Mouse (Mus musculus): ENCODE results near the gene Msi2. TPM values are rescaled to one million over a fixed set of nuclear protein-coding genes. Genes with fewer than 3 reads are reported as not detected.
A peak's percentile ranks its signal among the peaks of the same experiment; 100 is the strongest.

The Msi2 gene
- total and polyA plus RNA-seq, 3 experiments = 36.5 to 197 (median 144) TPM

- ATAC-seq (ENCODE audit: extremely low read depth, insufficient number of reproducible peaks, low FRiP score, poor library complexity, severe bottlenecking) = no peak
- peaks cover 99% of the 10 kb centered on the region for H3K36me3 ChIP-seq (replicated peaks)
- DNase-seq (ENCODE audit: low spot score) = no peak
Observed at GRCm38 (mm10) chr11:88707228-88707775, 11.0 kb downstream of the Msi2 start.

GRCm38 (mm10) chr11:88704688-88705087, 13.6 kb downstream of the Msi2 start:
- Histone ChIP-seq H3K27me3 (ENCODE audit: insufficient read depth, low read length) (no peaks in the 10 kb centered on the region), H3K36me3 (replicated peaks) (peaks cover 98% of the 10 kb centered on the region), H3K4me1 (ENCODE audit: insufficient read depth, low read depth, low read length) (peaks cover 24% of the 10 kb centered on the region), H3K9me3 (replicated peaks) (no peaks in the 10 kb centered on the region), H3K4me3 (ENCODE audit: low read depth, low read length) (no peak overlapping the region)
- ATAC-seq (ENCODE audit: extremely low read depth, insufficient number of reproducible peaks, low FRiP score, poor library complexity, severe bottlenecking) = no peak
- TF ChIP-seq POLR2AphosphoS5 (IDR thresholded peaks at IDR 0.05; ENCODE audit: insufficient replicate concordance, low read depth, low read length) (no peak), GATA1 (IDR thresholded peaks at IDR 0.05; ENCODE audit: borderline replicate concordance, low read length) (no peak), CTCF (IDR thresholded peaks at IDR 0.05; ENCODE audit: low read depth, low read length) (no peak), TAL1 (conservative IDR thresholded peaks at IDR 0.05; ENCODE audit: low read depth, low read length) (no peak), GATA2 (IDR thresholded peaks at IDR 0.05; ENCODE audit: borderline replicate concordance, low read depth, low read length) (no peak)
- DNase-seq (ENCODE audit: low spot score) = no peak

More at GRCm38 (mm10) chr11:88707228-88707775, 11.0 kb downstream of the Msi2 start:
- Histone ChIP-seq H3K27me3 (ENCODE audit: insufficient read depth, low read length) (no peaks in the 10 kb centered on the region), H3K4me3 (ENCODE audit: low read depth, low read length) (no peak overlapping the region), H3K9me3 (replicated peaks) (no peaks in the 10 kb centered on the region), H3K4me1 (ENCODE audit: insufficient read depth, low read depth, low read length) (peaks cover 21% of the 10 kb centered on the region)
- TF ChIP-seq GATA2 (IDR thresholded peaks at IDR 0.05; ENCODE audit: borderline replicate concordance, low read depth, low read length) = no peak
- TF ChIP-seq TAL1 (conservative IDR thresholded peaks at IDR 0.05; ENCODE audit: low read depth, low read length) = no peak
- TF ChIP-seq GATA1 (IDR thresholded peaks at IDR 0.05; ENCODE audit: borderline replicate concordance, low read length) = no peak

GRCm38 (mm10) chr11:88703220-88703619, 15.1 kb downstream of the Msi2 start:
- no peaks in the 10 kb centered on the region for H3K27me3 ChIP-seq (ENCODE audit: insufficient read depth, low read length)
- H3K9me3 ChIP-seq (replicated peaks) = no peaks in the 10 kb centered on the region
- H3K4me3 ChIP-seq (ENCODE audit: low read depth, low read length) = no peak overlapping the region
- ATAC-seq (ENCODE audit: extremely low read depth, insufficient number of reproducible peaks, low FRiP score, poor library complexity, severe bottlenecking) = no peak
- DNase-seq (ENCODE audit: low spot score) = no peak
- H3K36me3 ChIP-seq (replicated peaks) = peaks cover 95% of the 10 kb centered on the region
- H3K4me1 ChIP-seq (ENCODE audit: insufficient read depth, low read depth, low read length) = peaks cover 20% of the 10 kb centered on the region
- TF ChIP-seq GATA1 (IDR thresholded peaks at IDR 0.05; ENCODE audit: borderline replicate concordance, low read length) (no peak), GATA2 (IDR thresholded peaks at IDR 0.05; ENCODE audit: borderline replicate concordance, low read depth, low read length) (no peak), TAL1 (conservative IDR thresholded peaks at IDR 0.05; ENCODE audit: low read depth, low read length) (no peak), POLR2AphosphoS5 (IDR thresholded peaks at IDR 0.05; ENCODE audit: insufficient replicate concordance, low read depth, low read length) (no peak), CTCF (IDR thresholded peaks at IDR 0.05; ENCODE audit: low read depth, low read length) (no peak)

DNA sequence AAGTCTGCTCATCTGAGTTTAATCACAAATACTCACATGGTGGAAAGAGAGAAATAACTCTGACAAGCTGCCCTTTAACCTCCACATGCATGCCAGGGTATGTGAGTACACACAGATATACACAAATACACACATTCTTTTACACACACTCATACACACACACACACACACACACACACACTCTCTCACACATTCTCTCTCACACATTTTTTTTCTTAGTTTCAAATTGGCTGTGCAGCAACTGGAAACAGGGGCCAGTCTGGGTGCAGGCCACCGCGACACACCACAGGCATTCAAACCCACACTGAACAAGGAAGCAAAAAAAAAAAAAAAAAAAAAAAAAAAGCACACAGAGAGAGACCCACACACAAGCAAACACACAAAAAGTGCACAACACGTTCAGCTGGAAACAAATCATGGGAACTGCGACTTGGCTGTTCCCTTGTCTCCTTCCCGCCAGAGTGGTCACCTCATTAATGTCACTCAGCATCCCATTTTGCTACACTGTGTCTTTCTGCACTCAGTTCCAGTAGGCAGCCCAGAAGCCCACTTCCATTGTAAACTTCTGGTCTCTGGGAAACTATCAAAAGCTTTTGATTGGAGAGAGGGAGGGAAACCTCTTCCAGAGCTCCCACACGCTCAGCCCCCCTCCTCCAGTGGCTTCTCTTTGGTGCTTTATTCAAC, 16.2 kb downstream of the Msi2 start:
- no peaks in the 10 kb centered on the region for H3K9me3 ChIP-seq (replicated peaks)
- peaks cover 94% of the 10 kb centered on the region for H3K36me3 ChIP-seq (replicated peaks)
- H3K4me3 ChIP-seq (ENCODE audit: low read depth, low read length) = no peak overlapping the region
- no peak for TF ChIP-seq POLR2AphosphoS5 (IDR thresholded peaks at IDR 0.05; ENCODE audit: insufficient replicate concordance, low read depth, low read length)
- TF ChIP-seq GATA1 (IDR thresholded peaks at IDR 0.05; ENCODE audit: borderline replicate concordance, low read length) = no peak
- TF ChIP-seq CTCF (IDR thresholded peaks at IDR 0.05; ENCODE audit: low read depth, low read length) = no peak
- TF ChIP-seq GATA2 (IDR thresholded peaks at IDR 0.05; ENCODE audit: borderline replicate concordance, low read depth, low read length) = no peak
- TF ChIP-seq TAL1 (conservative IDR thresholded peaks at IDR 0.05; ENCODE audit: low read depth, low read length) = no peak
- DNase-seq (ENCODE audit: low spot score) = no peak
- H3K4me1 ChIP-seq (ENCODE audit: insufficient read depth, low read depth, low read length) = peaks cover 20% of the 10 kb centered on the region
- H3K27me3 ChIP-seq (ENCODE audit: insufficient read depth, low read length) = no peaks in the 10 kb centered on the region
- ATAC-seq (ENCODE audit: extremely low read depth, insufficient number of reproducible peaks, low FRiP score, poor library complexity, severe bottlenecking) = no peak

DNA sequence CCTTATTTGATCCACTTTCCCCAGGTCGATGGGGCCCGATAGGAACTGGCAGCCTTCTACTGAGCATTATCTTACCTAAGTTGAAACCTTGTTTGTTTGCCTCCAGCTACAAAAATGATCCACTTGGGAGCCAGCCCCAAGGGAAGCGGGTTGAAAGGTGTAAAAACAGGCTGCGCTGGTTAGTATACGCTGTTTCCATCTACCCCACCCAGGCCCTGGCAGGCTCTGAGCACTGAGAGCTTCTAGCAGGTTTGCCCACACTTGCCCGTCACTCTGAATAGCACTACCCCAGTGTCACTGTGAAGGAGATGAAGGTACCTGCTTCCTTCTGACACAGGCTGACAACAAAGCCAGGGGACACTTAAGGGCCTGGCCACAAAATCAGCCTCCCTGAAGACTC, 17.3 kb downstream of the Msi2 start:
- Histone ChIP-seq H3K4me3 (ENCODE audit: low read depth, low read length) (no peak overlapping the region), H3K4me1 (ENCODE audit: insufficient read depth, low read depth, low read length) (peaks cover 21% of the 10 kb centered on the region), H3K36me3 (replicated peaks) (peaks cover 94% of the 10 kb centered on the region), H3K9me3 (replicated peaks) (no peaks in the 10 kb centered on the region), H3K27me3 (ENCODE audit: insufficient read depth, low read length) (no peaks in the 10 kb centered on the region)
- no peak for TF ChIP-seq GATA2 (IDR thresholded peaks at IDR 0.05; ENCODE audit: borderline replicate concordance, low read depth, low read length)
- no peak for TF ChIP-seq TAL1 (conservative IDR thresholded peaks at IDR 0.05; ENCODE audit: low read depth, low read length)
- no peak for TF ChIP-seq POLR2AphosphoS5 (IDR thresholded peaks at IDR 0.05; ENCODE audit: insufficient replicate concordance, low read depth, low read length)
- no peak for ATAC-seq (ENCODE audit: extremely low read depth, insufficient number of reproducible peaks, low FRiP score, poor library complexity, severe bottlenecking)
- no peak for DNase-seq (ENCODE audit: low spot score)

DNA sequence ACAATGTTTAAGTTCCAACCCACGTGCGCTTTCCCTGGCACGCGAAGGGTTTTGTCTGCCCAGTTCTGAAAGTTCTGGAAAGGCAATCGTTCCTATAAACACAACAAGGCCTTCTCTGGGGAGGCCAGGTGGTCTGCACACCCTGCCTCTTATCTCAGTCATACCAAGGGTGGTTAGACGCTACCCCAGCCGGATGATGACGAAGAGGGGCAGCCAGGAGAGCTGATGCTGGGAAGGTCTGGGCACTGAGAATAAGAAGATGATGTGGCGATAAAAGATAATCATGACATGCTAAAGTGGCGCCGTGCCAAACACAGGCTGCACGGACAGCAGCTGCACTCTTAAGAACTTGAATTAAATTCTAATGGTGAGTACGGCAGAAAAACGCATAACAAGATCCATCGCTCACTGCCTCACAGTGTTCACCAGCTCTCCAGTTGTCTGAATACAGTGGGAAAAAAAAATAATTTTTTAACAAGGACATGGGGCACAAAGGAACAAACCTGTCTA, 18.1 kb downstream of the Msi2 start:
- Histone ChIP-seq H3K36me3 (replicated peaks) (peaks cover 94% of the 10 kb centered on the region), H3K4me3 (ENCODE audit: low read depth, low read length) (no peak overlapping the region), H3K4me1 (ENCODE audit: insufficient read depth, low read depth, low read length) (peaks cover 23% of the 10 kb centered on the region), H3K27me3 (ENCODE audit: insufficient read depth, low read length) (no peaks in the 10 kb centered on the region), H3K9me3 (replicated peaks) (no peaks in the 10 kb centered on the region)
- ATAC-seq (ENCODE audit: extremely low read depth, insufficient number of reproducible peaks, low FRiP score, poor library complexity, severe bottlenecking) = no peak
- TF ChIP-seq TAL1 (conservative IDR thresholded peaks at IDR 0.05; ENCODE audit: low read depth, low read length) = no peak; the same call in 1 of the 2 replicates
- peak; percentile 60 for DNase-seq (ENCODE audit: low spot score)
